Mouse (Mus musculus) layer of hippocampus, adult 9-10 months (tissue): ENCODE measurements around the gene Ndrg3.
"Not testable (repeated sequence)": the region's sequence is repeated elsewhere in the genome, so short reads cannot be mapped to it uniquely, and the experiment has no call there.

ENCODE experiments used
- DNase-seq: peaks from one replicate; pipeline ENCODE4 v3.0.0; 2022; ENCODE audit warnings: low spot score

Gene Ndrg3

GRCm38 (mm10) chr2:156901344-156901743 is 90.5 kb downstream of the Ndrg3 start:
- DNase-seq: no peak

GRCm38 (mm10) chr2:156899184-156899583 is 92.7 kb downstream of the Ndrg3 start:
- DNase-seq: no peak

- DNase-seq: no peak
Observed at GRCm38 (mm10) chr2:156898374-156898773, 93.5 kb downstream of the Ndrg3 start.

DNA sequence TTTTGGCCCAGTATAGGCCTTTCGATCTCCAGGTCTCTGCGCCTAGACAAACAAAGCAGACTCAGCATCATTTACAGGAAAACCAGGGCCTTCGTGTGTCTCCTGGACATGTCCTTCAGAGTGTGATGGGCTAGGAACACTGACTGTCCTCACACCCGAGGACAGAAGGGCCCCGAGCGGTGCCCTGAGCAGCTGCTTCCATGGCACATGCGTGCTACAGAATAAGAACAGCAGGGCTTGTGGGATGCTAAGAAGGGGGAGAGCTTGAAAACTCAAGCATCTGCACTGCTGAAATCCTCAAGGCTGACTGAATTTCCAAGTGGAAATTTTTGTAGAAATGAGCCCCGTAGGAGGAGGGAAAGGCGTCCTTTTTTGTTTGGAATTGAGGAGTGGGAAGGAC is 94.8 kb downstream of the Ndrg3 start:
- DNase-seq: no peak

DNA sequence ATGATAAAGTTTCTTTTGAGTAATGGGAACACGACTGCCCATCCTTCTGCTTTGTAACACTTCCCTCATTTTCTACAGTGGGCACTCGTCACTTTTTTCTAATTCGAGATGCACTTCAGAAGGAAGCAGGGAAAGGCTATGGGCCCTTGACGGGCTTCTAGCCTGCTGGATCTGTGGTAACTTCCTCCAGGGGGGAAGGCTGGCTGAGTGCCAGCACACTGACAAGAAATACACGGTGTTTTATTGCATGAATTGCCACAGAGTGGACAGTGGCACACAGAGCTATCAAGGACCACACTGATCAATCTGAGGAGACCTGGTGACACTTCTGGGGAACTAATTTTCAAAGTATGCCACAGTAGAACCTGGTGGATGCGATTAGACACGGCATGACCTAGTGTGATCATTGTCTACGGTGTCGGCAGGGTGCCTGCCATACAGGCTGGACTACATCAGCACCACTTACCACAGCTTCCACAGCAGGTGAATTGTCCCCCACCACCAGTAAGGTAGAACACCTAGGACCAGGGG is 95.4 kb downstream of the Ndrg3 start:
- no peak for DNase-seq

GRCm38 (mm10) chr2:156894496-156895265 is 97.2 kb downstream of the Ndrg3 start:
- no peak for DNase-seq

GRCm38 (mm10) chr2:156892821-156893220 is 99.0 kb downstream of the Ndrg3 start:
- DNase-seq: no peak

DNA sequence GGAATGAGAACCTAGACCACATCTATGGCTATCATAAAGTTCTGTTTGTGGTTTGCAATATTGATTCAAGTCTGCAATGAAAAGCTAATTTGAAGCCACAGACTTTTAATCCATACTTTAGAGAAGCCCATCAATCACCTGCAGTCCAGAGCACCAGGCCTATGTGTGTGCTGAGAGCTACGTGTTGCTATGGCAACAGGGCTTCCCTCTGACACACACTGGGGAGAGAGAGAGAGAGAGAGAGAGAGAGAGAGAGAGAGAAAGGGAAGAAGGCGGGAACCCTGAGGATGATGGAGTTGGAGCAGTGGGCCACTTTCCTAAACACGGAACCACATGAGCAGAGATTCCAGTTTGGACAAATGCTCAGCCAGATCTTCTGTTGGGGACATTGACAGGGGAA is 99.6 kb downstream of the Ndrg3 start:
- DNase-seq: no peak

- DNase-seq: no peak
Observed at GRCm38 (mm10) chr2:156888490-156888889, 103.4 kb downstream of the Ndrg3 start.

DNA sequence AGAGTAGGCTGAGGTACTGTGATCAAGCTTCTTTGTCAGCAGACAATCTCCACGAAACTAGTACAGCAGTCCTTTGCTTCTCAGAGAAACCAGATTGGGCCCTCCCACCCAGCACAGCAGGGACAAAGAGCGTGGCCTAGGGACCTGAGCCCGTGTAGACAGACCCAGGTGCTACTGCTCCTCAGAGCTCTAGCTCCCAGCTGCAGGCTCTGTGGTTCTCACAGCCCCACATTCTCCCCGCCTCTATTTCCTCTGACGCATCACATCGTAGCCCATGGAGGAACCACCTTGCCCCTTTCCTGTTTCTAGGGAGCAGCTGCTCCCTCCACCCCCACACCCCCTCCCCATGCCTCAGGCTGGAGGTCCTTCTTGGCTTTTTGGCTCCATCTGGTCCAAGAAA is 104.8 kb downstream of the Ndrg3 start, which contains the start of gene Sla2:
TSS of gene Sla2 (minus strand) at position 176 of the 400 bp plus-strand sequence.
- DNase-seq: no peak

DNA sequence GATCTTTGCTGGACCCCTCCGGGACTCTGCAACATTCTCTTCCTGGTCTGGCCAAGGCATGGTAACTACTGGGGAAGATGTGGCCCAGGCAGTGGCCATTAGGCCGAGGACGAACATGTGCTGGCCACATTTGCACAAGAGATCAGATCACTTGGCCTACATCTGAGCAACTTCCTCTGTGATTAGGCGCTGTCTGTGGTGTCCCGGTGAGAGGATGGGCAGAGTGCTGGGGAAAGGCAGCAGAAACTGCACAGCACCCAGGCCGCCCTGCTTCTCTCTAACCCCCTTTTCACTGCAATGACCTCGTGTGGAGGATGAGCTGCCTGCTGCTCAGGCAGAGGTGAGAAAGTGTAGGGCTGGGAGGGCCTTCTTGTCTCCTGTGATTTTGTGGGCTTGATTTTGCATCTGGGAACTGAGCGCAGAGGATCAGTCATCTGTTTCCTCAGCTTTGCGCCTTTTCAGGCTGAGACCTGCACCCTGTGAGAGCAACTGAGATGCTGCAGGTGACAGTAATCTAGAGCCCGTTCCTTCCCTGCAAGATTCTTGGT is 105.7 kb downstream of the Ndrg3 start:
- no peak for DNase-seq

- not testable (repeated sequence) for DNase-seq
Observed at GRCm38 (mm10) chr2:156885666-156886065, 106.2 kb downstream of the Ndrg3 start.

DNA sequence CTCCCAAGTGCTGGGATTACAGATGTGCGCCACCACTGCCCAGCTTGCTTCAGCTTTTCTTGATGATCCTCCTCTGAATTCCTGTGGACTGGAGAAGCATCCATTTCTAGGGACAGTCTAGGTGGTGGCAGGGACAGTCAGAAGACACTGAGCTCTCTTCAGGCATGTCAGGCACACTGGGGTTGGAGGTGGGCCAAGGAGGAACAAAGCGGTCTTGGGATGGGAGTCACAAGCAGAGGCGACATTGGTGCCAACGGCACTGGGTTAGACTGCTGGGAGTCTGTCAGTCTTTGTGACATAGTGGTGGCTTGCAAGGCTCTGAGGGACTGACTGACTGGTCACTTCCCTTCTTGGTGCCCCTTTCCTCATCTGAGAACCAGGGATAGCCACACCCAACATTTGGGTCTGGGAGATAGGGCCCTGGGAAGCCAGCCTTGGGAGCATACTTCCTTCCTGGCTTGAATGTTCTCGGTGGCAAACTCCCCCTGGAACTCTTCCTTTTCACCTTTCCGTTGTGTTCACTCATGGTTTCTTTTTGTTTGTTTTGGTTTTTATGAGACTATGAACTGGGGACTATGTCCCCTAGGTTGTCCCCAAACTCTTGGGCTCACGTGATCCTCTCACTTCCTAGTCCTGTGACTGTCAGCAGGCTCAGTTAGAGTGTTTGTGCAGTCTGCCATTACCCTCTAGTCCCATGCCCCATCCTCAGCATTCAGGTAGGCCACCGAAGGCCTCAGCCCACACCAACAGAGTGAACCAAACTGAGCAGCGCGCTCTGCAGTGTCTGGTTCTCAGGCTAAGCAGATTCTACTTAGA is 107.3 kb downstream of the Ndrg3 start:
- no peak for DNase-seq

DNA sequence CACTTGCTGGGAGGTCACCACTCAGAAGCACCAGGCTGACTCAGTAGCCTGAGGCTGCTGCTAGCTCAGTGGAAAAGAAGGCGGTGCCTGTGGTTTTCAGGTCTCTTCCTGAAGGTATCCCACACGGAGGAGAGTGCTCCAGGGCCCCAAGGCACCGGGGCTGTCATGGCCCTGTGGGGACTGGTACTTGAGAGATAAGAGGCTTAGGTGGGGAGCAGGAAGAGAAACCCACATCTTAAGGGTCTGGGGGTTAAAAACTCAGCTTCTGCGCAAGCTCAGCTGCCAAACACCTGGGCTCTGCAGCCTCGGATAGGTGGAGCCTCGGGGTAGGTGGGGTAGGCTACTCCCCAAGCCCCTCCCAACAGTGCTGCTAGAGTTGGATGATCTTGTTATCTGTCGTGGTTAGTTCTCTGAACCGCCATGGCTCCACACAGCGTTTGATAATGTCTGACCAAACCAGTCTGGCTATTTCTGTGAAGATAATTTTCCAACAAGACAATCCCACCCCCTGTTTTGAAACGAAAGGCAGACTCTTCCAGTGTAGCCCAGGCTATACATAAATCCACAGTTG is 109.3 kb downstream of the Ndrg3 start:
- no peak for DNase-seq

- no peak for DNase-seq
Observed at GRCm38 (mm10) chr2:156879541-156879940, 112.3 kb downstream of the Ndrg3 start.

GRCm38 (mm10) chr2:156877726-156878125 is 114.1 kb downstream of the Ndrg3 start:
- no peak for DNase-seq
